Mouse (Mus musculus) kidney, adult 18-20 months (tissue): Measurements from ENCODE around the gene Rnpep.
A peak's percentile ranks its signal among the peaks of the same experiment; 100 is the strongest.
"Not testable (repeated sequence)": the region's sequence is repeated elsewhere in the genome, so short reads cannot be mapped to it uniquely, and the experiment has no call there.

Experiments
- DNase-seq: peaks from one replicate; pipeline ENCODE4 v3.0.0; 2021

The Rnpep gene

DNA sequence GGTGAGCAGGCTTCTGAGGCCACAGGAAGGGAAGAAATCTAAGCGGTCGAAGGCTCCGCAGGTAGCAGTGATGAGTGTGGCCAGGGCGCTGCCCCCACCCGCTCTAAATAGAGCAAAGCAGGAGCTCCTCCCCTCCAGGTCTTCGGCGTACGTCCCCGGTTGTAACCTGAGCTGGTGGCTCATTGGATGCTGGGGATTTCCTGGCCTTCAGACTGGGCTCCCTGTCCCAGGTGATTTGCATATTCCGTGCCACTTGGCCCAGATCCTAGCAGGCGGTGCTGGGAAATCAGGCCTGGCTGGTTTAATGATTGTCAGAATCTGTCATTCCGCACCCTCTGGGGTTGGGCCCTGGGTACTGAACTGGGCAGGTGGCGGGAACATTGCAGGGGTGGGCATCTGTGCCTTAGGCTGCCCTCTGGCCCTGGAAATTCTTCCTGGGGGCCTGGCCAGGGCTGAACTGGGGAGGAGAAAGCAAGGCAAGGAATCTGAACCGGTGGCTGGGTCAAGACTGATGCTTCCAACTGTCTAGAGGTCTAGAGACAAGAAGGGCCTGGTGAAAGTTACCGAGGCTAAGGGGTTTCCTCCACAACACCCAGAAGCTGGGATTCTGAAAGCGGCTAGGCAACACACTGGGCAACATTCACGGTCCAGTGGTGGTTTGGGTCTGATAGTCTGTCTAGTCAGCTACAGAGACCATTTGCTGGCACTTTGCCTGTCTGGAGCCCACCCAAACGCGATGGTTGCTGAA is 25.3 kb downstream of the Rnpep start, which contains the start of gene Elf3:
Gene Elf3 (minus strand): TSS at position 189 of the 748 bp plus-strand sequence.
- DNase-seq = peak; percentile 94

DNA sequence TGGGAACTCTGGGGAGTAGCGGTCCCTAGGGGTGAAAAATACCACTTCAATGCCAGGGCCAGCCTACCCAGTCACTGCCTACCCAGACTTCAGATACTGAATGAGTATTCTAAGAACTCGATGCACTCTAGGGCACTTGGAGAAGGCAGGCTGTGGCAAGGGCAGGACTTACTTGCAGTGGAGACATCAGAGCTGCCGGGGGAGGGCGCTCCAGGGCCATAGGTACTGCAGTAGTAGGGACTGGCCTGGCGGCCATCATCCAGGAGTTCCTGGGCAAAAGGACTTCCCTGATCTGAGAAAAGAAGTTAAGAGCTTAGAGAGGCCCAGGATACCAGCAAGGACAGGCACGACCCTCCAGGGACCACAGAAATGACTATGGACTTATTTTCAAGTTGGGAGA is 27.6 kb downstream of the Rnpep start:
- DNase-seq = peak; percentile 69

DNA sequence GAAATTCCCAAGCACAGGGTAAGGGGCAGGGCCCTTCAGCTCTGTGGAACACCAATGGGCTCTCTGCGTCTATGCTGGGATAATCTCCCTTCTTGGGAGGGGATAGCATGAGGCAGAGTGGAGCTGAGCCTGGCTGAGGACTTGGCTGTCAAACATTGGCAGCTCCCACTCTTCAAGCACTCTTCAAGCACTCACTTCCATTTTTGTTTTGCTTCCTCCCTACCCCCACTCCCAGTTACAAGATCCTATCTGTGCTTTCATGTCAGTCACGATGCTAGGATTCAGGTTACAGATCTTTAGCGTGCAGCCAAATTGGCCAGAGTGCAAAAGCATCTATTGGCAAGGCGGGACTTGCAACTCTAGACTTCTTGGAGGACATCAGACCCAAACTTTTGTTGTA is 31.0 kb downstream of the Rnpep start:
- DNase-seq = no peak

DNA sequence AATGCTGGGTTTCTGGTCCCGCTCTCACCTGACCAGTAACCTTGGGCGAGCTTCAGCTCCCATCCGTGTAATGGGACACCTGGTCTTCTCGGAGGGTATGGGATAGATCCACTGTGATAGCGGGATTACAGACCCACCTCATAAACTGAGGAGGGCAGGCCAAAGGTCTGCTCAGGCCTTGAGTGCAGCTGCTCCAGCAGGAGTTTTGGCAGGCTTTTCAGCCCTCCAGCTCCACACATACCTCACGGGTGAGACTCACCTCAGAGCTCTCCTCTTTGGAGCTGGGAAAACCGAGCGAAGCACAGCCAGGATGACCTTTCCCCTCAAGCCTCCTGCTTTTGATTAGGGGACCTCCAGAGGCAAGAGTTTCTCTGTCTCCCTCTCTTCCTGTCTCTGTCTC is 32.5 kb downstream of the Rnpep start:
- DNase-seq = no peak

DNA sequence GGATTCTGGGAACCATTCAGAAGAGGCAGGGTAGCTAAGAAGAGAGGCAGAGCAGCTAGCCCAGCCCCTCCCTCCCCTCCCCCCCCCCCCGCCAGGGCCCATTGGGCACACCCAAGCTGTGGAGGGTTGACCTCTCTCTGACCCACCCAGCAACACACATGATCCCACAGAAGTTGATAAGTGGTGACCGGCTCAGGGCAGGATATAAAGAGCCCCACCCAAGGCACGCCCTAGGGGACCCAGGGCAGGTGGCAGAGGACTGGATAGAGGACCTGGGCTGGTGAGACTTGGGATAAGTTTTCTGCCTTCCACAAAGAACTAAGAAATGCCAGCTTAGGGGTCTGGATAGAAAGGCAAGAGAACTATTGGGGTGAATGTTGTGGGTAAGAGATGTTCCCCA is 33.2 kb downstream of the Rnpep start:
- no peak for DNase-seq

DNA sequence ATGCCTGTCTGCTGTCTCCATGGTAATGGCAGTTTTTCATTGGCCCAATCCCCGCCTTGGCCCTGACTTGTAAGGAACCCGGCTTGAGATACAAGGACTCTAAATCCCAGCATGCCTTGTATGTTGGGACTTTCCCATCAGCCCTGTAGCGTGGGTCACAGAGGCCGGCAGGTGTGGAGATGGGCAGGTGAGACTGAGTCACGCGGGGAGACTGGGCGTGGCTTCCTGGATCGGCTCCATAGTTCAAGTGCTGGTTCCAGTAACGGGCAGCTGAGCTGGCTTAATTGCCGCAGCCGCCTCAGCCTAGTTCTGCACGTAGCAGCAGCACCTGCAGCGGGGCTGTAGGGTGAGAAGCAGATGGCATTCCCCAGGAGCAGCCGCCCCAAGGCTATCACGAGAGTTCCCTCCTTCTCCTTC is 35.4 kb downstream of the Rnpep start:
- peak; percentile 88 for DNase-seq

DNA sequence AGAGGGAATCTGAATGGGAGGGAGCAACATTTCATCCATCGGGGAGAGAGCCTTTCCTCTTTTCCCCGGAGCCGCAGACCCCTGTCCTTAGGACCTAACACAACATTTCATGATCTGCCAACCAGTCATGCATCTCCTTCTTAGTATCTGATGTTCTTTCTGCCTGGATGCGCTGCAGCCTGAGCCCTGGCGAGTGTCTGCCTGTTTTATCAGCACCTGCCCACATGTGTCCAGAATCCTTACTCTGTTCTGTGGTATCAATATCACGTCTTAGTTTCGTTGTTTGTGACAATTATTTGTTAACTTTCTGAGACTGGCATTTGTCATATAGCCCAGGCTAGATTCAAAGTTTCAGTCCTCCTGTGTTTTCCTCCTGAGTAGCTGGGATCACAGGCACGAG is 39.9 kb downstream of the Rnpep start:
- DNase-seq = no peak

DNA sequence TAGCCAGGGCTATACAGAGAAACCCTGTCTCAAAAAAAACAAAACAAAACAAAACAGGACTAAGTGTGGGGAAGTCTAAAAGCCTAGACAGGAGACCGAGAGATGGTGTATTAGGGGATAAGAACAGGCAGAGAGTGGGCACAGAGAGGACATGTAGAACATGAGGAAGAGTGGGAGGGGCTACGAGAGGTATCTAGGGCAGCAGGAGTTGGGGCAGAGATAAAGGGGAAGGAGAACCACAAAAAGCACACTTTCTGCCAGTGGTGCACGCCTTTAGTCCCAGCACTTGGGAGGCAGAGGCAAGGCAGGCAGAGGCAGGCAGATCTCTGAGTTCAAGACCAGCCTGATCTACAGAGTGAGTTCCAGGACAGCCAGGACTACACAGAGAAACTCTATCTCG is 43.7 kb downstream of the Rnpep start:
- not testable (repeated sequence) for DNase-seq

DNA sequence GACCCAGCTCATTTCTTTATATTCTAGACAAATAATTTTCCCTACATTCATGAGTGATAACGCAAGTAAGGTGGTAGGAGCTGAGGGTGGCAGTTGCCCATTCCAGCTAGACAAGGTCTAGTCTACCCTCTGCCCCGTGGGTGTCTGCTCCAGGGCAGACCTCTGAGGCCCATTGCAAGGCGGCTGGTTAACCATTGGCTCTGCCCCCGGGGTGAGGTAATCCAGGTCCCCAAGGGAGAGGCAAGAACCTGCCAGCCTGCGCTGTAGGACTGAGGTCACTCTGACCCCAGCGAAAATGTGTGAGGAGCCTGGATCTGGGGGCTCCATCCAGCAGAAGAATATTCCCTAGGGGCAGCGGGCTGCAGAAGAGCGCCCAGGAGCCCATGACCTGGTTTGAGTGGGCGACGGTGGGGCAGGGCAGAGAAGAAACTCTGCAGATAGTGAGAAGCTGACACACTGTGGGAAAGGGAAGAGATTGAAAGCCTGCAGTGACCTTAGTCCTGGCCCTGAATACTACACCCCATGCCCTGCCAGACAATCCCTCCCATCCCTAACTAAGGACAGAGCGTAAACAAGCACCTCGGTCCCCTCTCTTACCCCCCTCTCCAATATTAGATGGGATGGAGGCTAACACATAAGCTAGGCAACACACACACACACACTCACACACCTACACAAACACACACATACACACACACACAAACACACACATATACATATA is 46.6 kb downstream of the Rnpep start:
- DNase-seq = peak; percentile 70

DNA sequence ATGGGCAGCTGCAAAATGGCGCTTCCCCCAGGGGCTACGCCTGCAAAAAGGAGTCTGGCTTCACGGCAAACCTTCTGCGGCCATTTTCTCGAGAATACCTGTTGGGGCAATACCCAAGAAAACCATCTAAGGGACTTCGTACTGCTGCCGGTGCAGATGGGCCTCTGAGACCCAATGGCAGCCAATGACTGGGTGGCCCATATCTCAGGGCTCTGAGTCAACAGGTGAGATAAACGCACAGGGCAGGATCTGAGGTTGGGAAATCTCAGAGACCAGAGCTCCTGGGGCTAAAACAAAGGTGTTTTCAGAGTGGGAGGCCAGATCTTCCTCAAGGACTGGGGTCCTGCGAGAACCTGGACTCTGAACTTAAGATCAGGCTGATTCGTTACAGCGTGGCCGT is 49.1 kb downstream of the Rnpep start:
- DNase-seq = no peak

DNA sequence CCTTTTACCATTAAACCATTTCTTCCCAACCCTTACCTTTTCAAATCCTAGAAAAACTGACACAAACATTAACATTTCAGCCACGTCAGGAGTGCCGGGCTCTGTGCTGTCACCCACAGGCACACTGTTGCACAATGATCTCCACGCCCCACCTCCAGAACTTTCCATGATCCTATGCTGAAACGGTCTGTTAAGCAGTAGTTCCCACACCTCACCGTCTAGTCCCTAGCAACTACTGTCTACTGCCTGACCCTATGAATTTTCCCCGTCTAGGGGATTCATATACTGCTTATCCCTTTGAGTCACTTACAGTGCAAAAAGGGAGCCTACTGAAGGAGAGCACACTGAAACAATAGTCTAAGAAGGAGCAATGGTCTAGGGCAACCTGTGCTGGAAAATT is 49.9 kb downstream of the Rnpep start:
- no peak for DNase-seq

DNA sequence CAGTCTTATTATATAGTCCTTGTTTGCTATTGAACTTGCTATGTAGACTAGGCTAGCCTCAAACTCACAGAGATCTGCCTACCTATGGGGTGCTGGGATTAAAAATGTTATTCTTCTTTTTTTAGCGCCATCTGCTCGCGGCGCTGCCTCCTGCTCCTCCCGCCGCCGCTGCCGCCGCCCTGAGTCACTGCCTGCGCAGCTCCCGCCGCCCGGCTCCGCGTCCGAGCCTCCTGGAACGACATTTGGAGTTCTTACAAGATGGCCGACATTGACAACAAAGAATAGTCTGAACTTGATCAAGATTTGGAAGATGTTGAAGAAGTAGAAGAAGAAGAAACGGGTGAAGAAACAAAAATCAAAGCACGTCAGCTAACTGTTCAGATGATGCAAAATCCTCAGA is 52.0 kb downstream of the Rnpep start:
- DNase-seq = not testable (repeated sequence)

DNA sequence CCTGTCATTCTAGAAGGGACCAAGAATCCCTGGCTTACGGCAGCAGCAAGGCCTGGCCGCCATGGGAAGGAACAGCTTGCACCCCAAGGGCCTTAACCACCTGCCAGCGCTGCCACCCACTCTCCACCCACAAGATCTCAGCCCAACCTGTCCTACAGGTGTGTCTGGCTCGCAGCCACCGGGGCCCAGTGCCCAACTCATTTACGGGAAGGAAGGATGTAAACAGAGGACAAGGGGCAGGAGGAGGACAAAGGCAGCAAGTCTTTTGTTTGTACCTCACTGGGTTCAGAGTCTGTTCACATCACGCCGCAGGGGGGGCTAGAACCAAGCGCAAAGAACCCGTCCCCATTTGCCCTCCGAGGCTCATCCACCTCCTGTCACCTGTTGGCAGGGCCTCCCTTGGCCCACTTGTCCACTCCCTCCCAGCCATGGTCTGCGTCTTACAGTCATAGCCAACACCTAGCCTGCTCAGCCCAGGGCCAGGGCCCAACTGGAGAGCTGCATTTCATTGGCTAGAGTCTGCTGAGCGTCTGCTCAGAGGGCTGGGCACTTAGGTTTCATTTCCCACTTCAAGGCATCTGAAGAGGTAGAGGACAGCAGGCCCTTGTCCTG is 56.4 kb downstream of the Rnpep start:
- DNase-seq = peak; percentile 69

DNA sequence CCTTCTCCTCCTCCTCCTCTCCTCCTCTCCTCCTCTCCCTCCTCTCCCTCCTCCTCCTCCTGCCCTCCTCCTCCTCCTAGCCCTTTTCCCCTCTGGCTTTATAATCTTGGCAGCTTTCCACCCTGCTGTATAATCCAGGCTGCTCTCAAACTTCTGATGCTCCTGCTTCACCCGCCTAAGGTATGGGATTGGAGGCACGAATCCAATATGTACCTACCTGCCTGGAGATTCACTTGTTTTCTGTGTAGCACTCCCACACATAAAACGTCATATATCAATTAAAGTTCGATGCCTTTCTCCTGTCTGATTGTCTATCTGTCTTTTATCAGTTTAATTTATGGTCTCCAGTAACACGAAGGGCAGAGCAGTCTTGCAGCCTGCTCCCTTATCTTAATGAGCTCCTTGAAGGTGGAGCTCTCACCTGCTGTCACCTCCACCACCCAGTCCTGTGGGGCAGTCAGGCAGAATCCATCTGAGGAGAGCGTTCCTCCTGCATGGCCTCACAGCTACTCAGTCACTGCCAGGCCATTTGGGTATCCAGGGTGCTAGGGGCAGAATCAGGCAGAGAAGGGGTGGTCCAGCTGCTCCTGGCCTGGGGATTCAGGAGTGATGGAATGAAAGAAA is 58.8 kb downstream of the Rnpep start:
- no peak for DNase-seq

DNA sequence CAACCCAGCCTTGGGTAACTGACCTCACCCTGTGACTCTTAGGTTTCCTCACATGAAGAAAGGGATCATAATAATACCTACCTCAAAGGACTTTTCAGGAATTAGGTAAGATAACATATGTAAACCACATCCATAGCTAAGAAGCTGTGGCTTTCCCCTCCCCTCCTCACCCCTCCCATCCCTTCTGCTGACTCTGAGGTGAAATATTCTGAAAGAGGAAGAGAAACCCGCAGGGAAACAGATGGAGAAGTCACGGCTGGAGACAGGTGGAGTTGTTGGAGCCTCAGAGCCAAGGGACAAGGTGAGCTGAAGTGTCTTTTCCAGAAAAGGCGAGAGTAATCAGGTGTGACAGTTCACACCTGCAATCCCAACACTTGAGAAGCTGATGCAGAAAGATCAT is 59.7 kb downstream of the Rnpep start:
- DNase-seq = no peak

DNA sequence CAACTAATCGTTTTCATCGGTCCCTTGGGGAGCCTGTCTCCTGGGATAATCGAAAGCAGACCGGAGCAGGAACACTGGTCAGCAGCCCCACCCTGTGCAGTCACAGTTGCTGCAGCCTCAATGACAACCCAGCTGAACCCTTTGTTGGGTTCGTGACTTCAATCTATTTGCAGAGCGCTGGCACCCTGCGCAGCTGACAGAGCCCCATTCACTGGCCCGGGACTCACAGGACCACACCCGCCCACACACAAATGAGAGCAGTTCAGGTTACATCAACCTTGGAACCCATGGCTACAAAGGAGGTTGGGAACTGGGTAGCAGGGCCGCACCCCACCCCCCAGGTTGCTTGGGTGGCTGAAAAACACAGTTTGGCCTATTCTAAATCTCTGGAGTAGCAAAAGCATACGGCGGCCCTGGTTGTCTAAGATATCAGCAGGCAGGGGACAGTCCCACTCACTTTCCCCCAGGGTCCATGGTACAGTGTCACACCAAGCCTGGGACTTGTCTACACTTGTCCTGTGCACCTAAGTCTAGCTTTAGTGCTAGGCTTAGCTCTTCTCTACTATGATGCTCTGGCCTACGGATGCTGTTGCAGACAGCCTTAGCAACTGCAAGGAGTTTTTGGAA is 66.2 kb downstream of the Rnpep start:
- DNase-seq = no peak

DNA sequence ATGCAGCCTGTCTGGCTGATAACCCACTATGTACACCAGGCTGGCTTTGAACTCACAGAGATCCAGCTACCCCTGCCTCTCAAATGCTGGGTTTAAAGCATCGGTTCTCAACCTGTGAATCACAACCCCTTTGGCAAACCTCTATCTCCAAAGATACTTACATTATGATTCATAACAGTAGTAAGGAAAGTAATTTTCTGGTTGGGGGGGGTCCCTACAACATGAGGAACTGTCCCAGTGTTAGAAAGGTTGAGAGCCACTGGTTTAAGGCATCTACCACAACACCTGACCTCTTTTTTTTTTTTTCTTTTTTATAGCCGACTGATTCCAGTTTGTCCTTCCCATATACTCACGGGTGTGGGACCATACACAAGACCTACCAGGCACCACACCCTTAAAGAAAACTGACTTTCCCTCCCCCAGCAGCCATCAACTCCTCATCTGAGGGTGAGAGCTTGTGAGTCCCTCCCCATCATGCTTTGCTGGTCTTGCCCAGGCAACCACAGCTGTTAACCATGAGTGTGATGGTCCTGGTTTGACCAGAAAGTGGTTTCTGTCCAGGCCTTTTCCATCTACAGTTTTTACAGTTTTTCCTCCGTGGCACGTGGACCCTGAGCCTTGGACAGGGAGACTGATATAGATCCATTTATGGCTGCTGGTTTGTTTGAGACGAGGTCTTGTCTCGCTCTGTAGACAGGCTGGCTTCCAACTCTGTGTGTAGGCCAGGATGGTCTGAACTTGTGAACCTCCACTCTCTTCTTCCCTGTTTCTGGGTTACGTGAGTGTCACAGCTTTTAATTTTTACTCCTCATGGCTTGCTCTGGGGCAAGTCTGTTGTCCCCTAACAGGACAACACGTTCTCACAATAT is 69.9 kb downstream of the Rnpep start:
- no peak for DNase-seq
